14 mouse cellular contexts compared by ENCODE assay signal in genomic region chr5:113951693-113952071, GRCm38 (mm10). TPM values are rescaled to one million over a fixed set of nuclear protein-coding genes. Genes with fewer than 3 reads are reported as not detected.
DNase-seq lines count a peak whose midpoint lies in the region; ATAC-seq and TF ChIP-seq lines count a peak whose summit lies in the region.
"Had no signal": no experiment of that assay in that cellular context is flagged by ENCODE, and none has a peak within 500 bp of the region (broad histone marks: within the 10 kb centered on the region; RNA-seq: fewer than 3 reads in every experiment).

No protein-coding gene starts in this region.

- peaks cover 15% of the 10 kb centered on the region for H3K4me1 ChIP-seq in heart, postnatal 0 days (ENCODE audit: control insufficient read depth, insufficient read depth)
- no peaks in the 10 kb centered on the region for H3K4me1 ChIP-seq in stomach, embryonic 15.5 days

- WGBS in heart, postnatal 0 days: 17% methylated on average over 11 of the region's 11 CpGs
- 37% methylated on average over 11 of the region's 11 CpGs for WGBS in stomach, embryonic 15.5 days

- DNase-seq in heart, postnatal 0 days (ENCODE audit: low spot score): no peak
- DNase-seq in heart, postnatal 36 days: no peak
- DNase-seq in spleen, postnatal 36 days (ENCODE audit: low spot score in 2 of 2): peak; percentile 21 to 39
- no peak for DNase-seq in spleen, adult 12 weeks (ENCODE audit: low spot score)
- DNase-seq in gastrocnemius, postnatal 10 days: no peak
- no peak for DNase-seq in urinary bladder, postnatal 4 days (ENCODE audit: low spot score in 2 of 2)
- DNase-seq: cerebellum, adult 11 months; kidney, postnatal 14 days; layer of hippocampus, postnatal 36 days; thymus, adult 2 months had no signal

- peaks cover 51% of the 10 kb centered on the region for H3K36me3 ChIP-seq in heart, postnatal 0 days (replicated peaks; ENCODE audit: control insufficient read depth, insufficient read depth, low read length)
- H3K36me3 ChIP-seq in stomach, embryonic 15.5 days: peaks cover 44% of the 10 kb centered on the region

- no peak for TF ChIP-seq CTCF in heart, postnatal 0 days (IDR thresholded peaks at IDR 0.05; ENCODE audit: low read depth)

- no peak for ATAC-seq in heart, postnatal 0 days (ENCODE audit: insufficient read depth, low read depth)
- peak; percentile 15 to 46 for ATAC-seq in hematopoietic stem cell, adult 5-6 weeks (replicated peaks in 1 of 2; ENCODE audit: insufficient read depth in 1 of 2, low FRiP score in 2 of 2, low TSS enrichment in 1 of 2, low read depth in 1 of 2, poor library complexity in 2 of 2, severe bottlenecking in 2 of 2)
- ATAC-seq in stomach, embryonic 15.5 days (ENCODE audit: insufficient read depth, low FRiP score, low read depth): 0 out of 2 replicates have a peak, but pooled peaks have one; percentile 17

- no peak overlapping the region for H3K4me2 ChIP-seq in heart, postnatal 0 days (ENCODE audit: low read depth, low read length)
- H3K4me2 ChIP-seq in stomach, embryonic 15.5 days: no peak overlapping the region
- H3K4me2 ChIP-seq: hindbrain, embryonic 15.5 days had no signal

- H3K9me3 ChIP-seq in heart, postnatal 0 days (replicated peaks; ENCODE audit: control insufficient read depth, low read length): no peaks in the 10 kb centered on the region
- H3K9me3 ChIP-seq in stomach, embryonic 15.5 days: no peaks in the 10 kb centered on the region
- H3K9me3 ChIP-seq: hindbrain, embryonic 15.5 days had no signal

- intact Hi-C loops in heart, postnatal 36 days (cut with DNase I): no loop called here

- H3K27me3 ChIP-seq in heart, postnatal 0 days (ENCODE audit: control insufficient read depth, insufficient read depth, low read length): no peaks in the 10 kb centered on the region
- H3K27me3 ChIP-seq in stomach, embryonic 15.5 days (replicated peaks): no peaks in the 10 kb centered on the region
- H3K27me3 ChIP-seq: hindbrain, embryonic 15.5 days had no signal

- H3K27ac ChIP-seq in heart, postnatal 0 days (ENCODE audit: low read depth): peak overlapping the region; percentile 53
- H3K27ac ChIP-seq in stomach, embryonic 15.5 days: no peak overlapping the region

- no peak overlapping the region for H3K4me3 ChIP-seq in heart, postnatal 0 days (ENCODE audit: low read depth, low read length)
- H3K4me3 ChIP-seq in stomach, embryonic 15.5 days (replicated peaks): no peak overlapping the region
- H3K4me3 ChIP-seq: hindbrain, embryonic 15.5 days had no signal

- no peak for TF ChIP-seq EP300 in heart, postnatal 0 days (IDR thresholded peaks at IDR 0.05; ENCODE audit: low read depth)

- peak overlapping the region; percentile 28; the same call in 1 of the 2 replicates for H3K9ac ChIP-seq in heart, postnatal 0 days (replicated peaks; ENCODE audit: low read depth, low read length)
- H3K9ac ChIP-seq in stomach, embryonic 15.5 days: no peak overlapping the region
- H3K9ac ChIP-seq: hindbrain, embryonic 15.5 days had no signal

RNA-seq across cellular contexts. Expression of gene Ssh1, which starts 42.0 kb away (rescaled TPM):
- 7.1 and 10.0 TPM in 2 replicates for total RNA-seq in heart, postnatal 0 days (2014; rRNA removed; ENCODE audit: low replicate concordance)
- 5.8 and 6.8 TPM in 2 replicates for polyA plus RNA-seq in heart, postnatal 0 days (2015; fragmentation: Nextera tagmentation; extraction: Ambion mirVana)
- total RNA-seq in heart, postnatal 36 days (2021): 10 to 100 TPM; 14.7 to 15.7 TPM
- total RNA-seq in hematopoietic stem cell, adult 5-6 weeks (2017): 4.4 and 12.4 TPM in 2 replicates
- 13.3 and 13.7 TPM in 2 replicates for polyA plus RNA-seq in stomach, embryonic 15.5 days (2015; fragmentation: Nextera tagmentation; extraction: Ambion mirVana)
- total RNA-seq in gastrocnemius, postnatal 10 days (2021): 10 to 100 TPM; 11.1 to 11.2 TPM

RNA-seq across cellular contexts. Expression of gene Coro1c, which starts 43.1 kb away (rescaled TPM):
- total RNA-seq in heart, postnatal 0 days (2014; rRNA removed; ENCODE audit: low replicate concordance): 78.2 and 93.4 TPM in 2 replicates
- polyA plus RNA-seq in heart, postnatal 0 days (2015; fragmentation: Nextera tagmentation; extraction: Ambion mirVana): 40.0 and 46.6 TPM in 2 replicates
- 10 to 100 TPM; 34.3 to 37.5 TPM for total RNA-seq in heart, postnatal 36 days (2021)
- 85.8 and 110 TPM in 2 replicates for total RNA-seq in hematopoietic stem cell, adult 5-6 weeks (2017)
- 129 and 144 TPM in 2 replicates for polyA plus RNA-seq in stomach, embryonic 15.5 days (2015; fragmentation: Nextera tagmentation; extraction: Ambion mirVana)
- total RNA-seq in gastrocnemius, postnatal 10 days (2021): 10 to 100 TPM; 39.1 to 48.9 TPM

RNA-seq across cellular contexts. Expression of gene Dao, which starts 51.8 kb away (rescaled TPM):
- not detected in 2 replicates for total RNA-seq in heart, postnatal 0 days (2014; rRNA removed; ENCODE audit: low replicate concordance)
- not detected in 2 replicates for polyA plus RNA-seq in heart, postnatal 0 days (2015; fragmentation: Nextera tagmentation; extraction: Ambion mirVana)
- not detected for total RNA-seq in heart, postnatal 36 days (2021)
- not detected in 2 replicates for total RNA-seq in hematopoietic stem cell, adult 5-6 weeks (2017)
- polyA plus RNA-seq in stomach, embryonic 15.5 days (2015; fragmentation: Nextera tagmentation; extraction: Ambion mirVana): 3.4 and 5.0 TPM in 2 replicates
- not detected for total RNA-seq in gastrocnemius, postnatal 10 days (2021)
- total RNA-seq: liver, adult 2 months had no signal
- polyA plus RNA-seq: liver, adult 2 months had no signal

Comparison
In these comparisons a context has a peak if more than half of its experiments do, and no peak if none do; other contexts are left out.
1. DNase-seq: peak in spleen, postnatal 36 days (2 of 2); none in heart, postnatal 0 days (single experiment), heart, postnatal 36 days (0 of 2), spleen, adult 12 weeks (single experiment), gastrocnemius, postnatal 10 days (single experiment) and urinary bladder, postnatal 4 days (0 of 2).